Mouse (Mus musculus) megakaryocyte, embryonic 14.5 days (primary cell): ENCODE results near the gene Zbtb46. TPM values are rescaled to one million over a fixed set of nuclear protein-coding genes. Genes with fewer than 3 reads are reported as not detected.

Source experiments
- H3K27me3 ChIP-seq: replicated peaks from 2 replicates; pipeline ENCODE3; 2012; ENCODE audit warnings: inconsistent platforms
- H3K36me3 ChIP-seq: replicated peaks from 2 replicates; pipeline ENCODE3; 2012; ENCODE audit warnings: low read length, inconsistent platforms, mixed read lengths
- H3K4me1 ChIP-seq: 2 replicates; pipeline ENCODE4 v1.6.1; 2012; ENCODE audit warnings: inconsistent platforms
- H3K4me3 ChIP-seq: replicated peaks from 2 replicates; pipeline ENCODE3; 2012; ENCODE audit warnings: moderate library complexity, mild to moderate bottlenecking, inconsistent platforms
- H3K9me3 ChIP-seq: 2 replicates; pipeline ENCODE4 v1.6.1; 2012; ENCODE audit warnings: inconsistent platforms
- FLI1 ChIP-seq: IDR thresholded peaks from 2 replicates; pipeline ENCODE4 v1.6.1; 2012; ENCODE audit warnings: low read length, inconsistent platforms, mixed read lengths
- GATA1 ChIP-seq: IDR thresholded peaks from 3 replicates; pipeline ENCODE4 v1.6.1; 2012; ENCODE audit warnings: mixed read lengths, low read length, inconsistent platforms, borderline replicate concordance
- polyA plus RNA-seq: library from polyadenylated mRNA; stranded (reverse); fragments of >175 nt; gene quantifications from 2 replicates; pipeline ENCODE4 v1.2.3, GENCODE M21; 2012; ENCODE audit warnings: low replicate concordance; ENCODE audit not compliant: insufficient read depth

Zbtb46 gene
- polyA plus RNA-seq, 1 experiment, result 0.16 TPM

GRCm38 (mm10) chr2:181491432-181492205 is 32.4 kb upstream of the Zbtb46 start:
- no peak for TF ChIP-seq GATA1
- TF ChIP-seq FLI1, result no peak
- H3K27me3 ChIP-seq, result peaks cover 27% of the 10 kb centered on the region
- no peaks in the 10 kb centered on the region for H3K9me3 ChIP-seq
- H3K4me3 ChIP-seq, result peak overlapping the region; percentile 81
- no peaks in the 10 kb centered on the region for H3K36me3 ChIP-seq
- H3K4me1 ChIP-seq, result peaks cover 64% of the 10 kb centered on the region

- Histone ChIP-seq H3K36me3 (no peaks in the 10 kb centered on the region), H3K9me3 (no peaks in the 10 kb centered on the region), H3K4me1 (peaks cover 72% of the 10 kb centered on the region), H3K4me3 (peak overlapping the region; percentile 21), H3K27me3 (peaks cover 21% of the 10 kb centered on the region)
- no peak for TF ChIP-seq FLI1
- no peak for TF ChIP-seq GATA1
These were observed 28.4 kb upstream of the Zbtb46 start for GRCm38 (mm10) chr2:181487338-181488277.

- Histone ChIP-seq H3K27me3 (peaks cover 19% of the 10 kb centered on the region), H3K4me3 (no peak overlapping the region), H3K4me1 (peaks cover 54% of the 10 kb centered on the region), H3K36me3 (no peaks in the 10 kb centered on the region), H3K9me3 (no peaks in the 10 kb centered on the region)
- TF ChIP-seq GATA1 (no peak), FLI1 (no peak)
These were observed 26.5 kb upstream of the Zbtb46 start for GRCm38 (mm10) chr2:181485741-181486140.

- TF ChIP-seq GATA1 (no peak), FLI1 (no peak)
- Histone ChIP-seq H3K9me3 (no peaks in the 10 kb centered on the region), H3K4me3 (no peak overlapping the region), H3K27me3 (peaks cover 17% of the 10 kb centered on the region), H3K36me3 (no peaks in the 10 kb centered on the region), H3K4me1 (peaks cover 53% of the 10 kb centered on the region)
These were observed 25.4 kb upstream of the Zbtb46 start for GRCm38 (mm10) chr2:181484456-181485233.

GRCm38 (mm10) chr2:181483562-181484318 is 24.5 kb upstream of the Zbtb46 start:
- Histone ChIP-seq H3K36me3 (no peaks in the 10 kb centered on the region), H3K4me3 (peak overlapping the region; percentile 86), H3K27me3 (peaks cover 16% of the 10 kb centered on the region), H3K9me3 (no peaks in the 10 kb centered on the region), H3K4me1 (peaks cover 53% of the 10 kb centered on the region)
- TF ChIP-seq GATA1, result no peak
- no peak for TF ChIP-seq FLI1

GRCm38 (mm10) chr2:181483120-181483519 is 23.9 kb upstream of the Zbtb46 start:
- Histone ChIP-seq H3K4me3 (peak overlapping the region; percentile 86), H3K9me3 (no peaks in the 10 kb centered on the region), H3K4me1 (peaks cover 51% of the 10 kb centered on the region), H3K36me3 (no peaks in the 10 kb centered on the region), H3K27me3 (peaks cover 15% of the 10 kb centered on the region)
- TF ChIP-seq FLI1 (no peak), GATA1 (no peak)

- no peaks in the 10 kb centered on the region for H3K9me3 ChIP-seq
- TF ChIP-seq GATA1 (no peak), FLI1 (no peak)
- peak overlapping the region; percentile 56 for H3K4me3 ChIP-seq
- H3K4me1 ChIP-seq, result peaks cover 54% of the 10 kb centered on the region
- H3K36me3 ChIP-seq, result no peaks in the 10 kb centered on the region
- peaks cover 35% of the 10 kb centered on the region for H3K27me3 ChIP-seq
These were observed 13.1 kb upstream of the Zbtb46 start for GRCm38 (mm10) chr2:181472256-181472827.

GRCm38 (mm10) chr2:181471246-181471645 is 12.0 kb upstream of the Zbtb46 start:
- H3K27me3 ChIP-seq, result peaks cover 41% of the 10 kb centered on the region
- no peaks in the 10 kb centered on the region for H3K36me3 ChIP-seq
- H3K4me3 ChIP-seq, result peak overlapping the region; percentile 83
- H3K4me1 ChIP-seq, result peaks cover 54% of the 10 kb centered on the region
- TF ChIP-seq FLI1 (no peak), GATA1 (no peak)
- H3K9me3 ChIP-seq, result no peaks in the 10 kb centered on the region
